Mouse (Mus musculus) liver, embryonic 11.5 days (tissue): ENCODE measurements at regions not wholly inside any gene's neighbourhood (a gene's known extent, or its start where the extent isn't known, plus 50 kb on each side); places are given as distances from the start of the nearest gene placed in this dataset.

Experiments used
- ATAC-seq: fragments of 200-750 bp; cut with Nextera tagmentation; replicated peaks from 2 replicates; pipeline ENCODE4 v1.8.0; 2017; ENCODE audit warnings: moderate number of reproducible peaks, mild to moderate bottlenecking, moderate TSS enrichment, moderate library complexity; ENCODE audit not compliant: low FRiP score
- DNase-seq: peaks from one replicate; pipeline ENCODE4 v3.0.0-alpha.2; 2017; ENCODE audit warnings: low spot score
- H3K27ac ChIP-seq: fragments of 300-500 bp; sonication (generic); 2 replicates; pipeline ENCODE4 v1.5.1; 2014; ENCODE audit warnings: mild to moderate bottlenecking, low read depth, low read length, control low read depth
- H3K27me3 ChIP-seq: fragments of 300-500 bp; sonication (generic); replicated peaks from 2 replicates; pipeline ENCODE4 v1.6.1; 2014; ENCODE audit warnings: low read length, mixed read lengths; ENCODE audit not compliant: control insufficient read depth, insufficient read depth
- H3K36me3 ChIP-seq: fragments of 300-500 bp; sonication (generic); 2 replicates; pipeline ENCODE4 v1.6.1; 2014; ENCODE audit warnings: mild to moderate bottlenecking, low read length, moderate library complexity, mixed read lengths; ENCODE audit not compliant: control insufficient read depth, insufficient read depth
- H3K4me1 ChIP-seq: fragments of 300-500 bp; sonication (generic); replicated peaks from 2 replicates; pipeline ENCODE4 v1.6.1; 2014; ENCODE audit warnings: low read length, mixed read lengths; ENCODE audit not compliant: control insufficient read depth, insufficient read depth
- H3K4me2 ChIP-seq: fragments of 300-500 bp; sonication (generic); 2 replicates; pipeline ENCODE4 v1.6.1; 2014; ENCODE audit warnings: mild to moderate bottlenecking, control low read depth, moderate library complexity
- H3K4me3 ChIP-seq: fragments of 300-500 bp; sonication (generic); 2 replicates; pipeline ENCODE4 v1.5.1; 2014; ENCODE audit warnings: low read depth, low read length, control low read depth
- H3K9ac ChIP-seq: fragments of 300-500 bp; sonication (generic); 2 replicates; pipeline ENCODE4 v1.6.1; 2014; ENCODE audit warnings: low read depth, low read length, control low read depth
- H3K9me3 ChIP-seq: fragments of 300-500 bp; sonication (generic); 2 replicates; pipeline ENCODE4 v1.6.1; 2016; ENCODE audit warnings: low read length, inconsistent platforms, mixed read lengths; ENCODE audit not compliant: control insufficient read depth
- WGBS: fragments of 180-500 bp; shearing (Covaris S2); extraction: QIAGEN DNeasy Blood & Tissue Kit; methylation state at CpG from one replicate; pipeline ENCODE4 v1.1.7; 2014; 5-methylcytosine and 5-hydroxymethylcytosine counted together

- Histone ChIP-seq H3K4me3 (no peak overlapping the region), H3K27me3 (no peaks in the 10 kb centered on the region), H3K9ac (no peak overlapping the region), H3K4me2 (no peak overlapping the region), H3K9me3 (no peaks in the 10 kb centered on the region), H3K27ac (no peak overlapping the region), H3K36me3 (no peaks in the 10 kb centered on the region), H3K4me1 (no peaks in the 10 kb centered on the region)
- DNase-seq (no peak), ATAC-seq (0 out of 2 replicates have a peak, but pooled peaks have one; percentile 36)
Measured at GRCm38 (mm10) chr11:24569655-24570054, 491.8 kb downstream of the Bcl11a start.

GRCm38 (mm10) chr11:24613529-24613928 lies 535.7 kb downstream of the Bcl11a start:
- Histone ChIP-seq H3K9ac (no peak overlapping the region), H3K4me2 (no peak overlapping the region), H3K27me3 (no peaks in the 10 kb centered on the region), H3K9me3 (no peaks in the 10 kb centered on the region), H3K4me3 (no peak overlapping the region), H3K4me1 (no peaks in the 10 kb centered on the region), H3K36me3 (no peaks in the 10 kb centered on the region), H3K27ac (no peak overlapping the region)
- no peak for DNase-seq
- no peak for ATAC-seq
- WGBS = 44% methylated on average over 5 of the region's 5 CpGs

GRCm38 (mm10) chr11:24615436-24615835 lies 537.6 kb downstream of the Bcl11a start:
- no peak for DNase-seq
- Histone ChIP-seq H3K36me3 (no peaks in the 10 kb centered on the region), H3K9ac (no peak overlapping the region), H3K27ac (no peak overlapping the region), H3K4me3 (no peak overlapping the region), H3K27me3 (no peaks in the 10 kb centered on the region), H3K4me1 (no peaks in the 10 kb centered on the region), H3K9me3 (no peaks in the 10 kb centered on the region), H3K4me2 (no peak overlapping the region)
- no peak for ATAC-seq
- WGBS = 68% methylated on average over 1 of the region's 1 CpGs

DNA sequence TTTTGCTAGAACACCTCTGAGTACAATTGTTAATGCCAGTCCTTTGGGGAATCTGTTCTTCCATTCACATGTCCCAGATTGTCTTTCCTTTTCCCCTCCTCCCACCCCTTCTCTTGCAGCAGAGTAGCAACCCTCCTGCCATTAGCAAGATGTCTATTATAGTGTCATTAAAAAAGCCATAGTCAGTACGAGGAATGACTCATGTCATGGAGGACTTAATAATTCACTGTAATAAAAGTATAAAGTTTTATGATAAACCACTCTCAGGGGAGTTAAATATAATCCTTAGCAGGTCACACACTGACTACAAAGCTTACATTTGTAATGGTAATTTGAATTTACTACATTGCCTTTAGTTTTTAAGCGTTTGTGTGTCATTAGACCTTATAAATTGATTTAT lies 540.7 kb downstream of the Bcl11a start:
- H3K4me1 ChIP-seq = no peaks in the 10 kb centered on the region

DNA sequence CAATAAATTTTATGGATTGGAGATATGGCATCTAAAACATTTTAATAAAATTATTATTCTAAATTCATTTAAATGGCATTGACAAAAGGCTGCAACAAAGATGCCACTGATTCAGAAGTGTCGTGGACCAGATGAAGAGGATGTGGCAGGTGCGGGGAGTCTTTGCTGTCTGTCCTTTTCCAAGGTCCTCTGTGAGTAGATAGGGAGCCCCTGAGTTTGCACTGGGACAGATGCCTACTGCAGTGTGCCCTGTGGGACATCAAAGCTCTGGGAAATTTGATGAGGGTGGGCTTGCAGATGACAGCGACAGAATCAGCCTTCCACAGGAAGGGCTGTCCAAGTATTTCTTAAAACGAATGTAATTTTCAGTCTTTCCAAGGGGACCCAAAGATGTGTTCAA lies 541.2 kb downstream of the Bcl11a start:
- H3K27ac ChIP-seq = no peak overlapping the region
- H3K4me2 ChIP-seq = no peak overlapping the region
- WGBS = 72% methylated on average over 4 of the region's 4 CpGs
- H3K36me3 ChIP-seq = no peaks in the 10 kb centered on the region
- ATAC-seq (no peak), DNase-seq (no peak)
- H3K4me3 ChIP-seq = no peak overlapping the region
- H3K9me3 ChIP-seq = no peaks in the 10 kb centered on the region
- no peaks in the 10 kb centered on the region for H3K27me3 ChIP-seq
- no peaks in the 10 kb centered on the region for H3K4me1 ChIP-seq
- H3K9ac ChIP-seq = no peak overlapping the region

More for the DNA sequence above, 540.7 kb downstream of the Bcl11a start:
- H3K9ac ChIP-seq = no peak overlapping the region
- H3K9me3 ChIP-seq = no peaks in the 10 kb centered on the region
- H3K4me2 ChIP-seq = no peak overlapping the region
- ATAC-seq (no peak), DNase-seq (no peak)
- no peaks in the 10 kb centered on the region for H3K36me3 ChIP-seq
- no peaks in the 10 kb centered on the region for H3K27me3 ChIP-seq
- WGBS = 77% methylated on average over 2 of the region's 2 CpGs
- no peak overlapping the region for H3K4me3 ChIP-seq
- H3K27ac ChIP-seq = no peak overlapping the region

- DNase-seq (no peak), ATAC-seq (no peak)
- H3K4me1 ChIP-seq = no peaks in the 10 kb centered on the region
- H3K4me3 ChIP-seq = no peak overlapping the region
- no peaks in the 10 kb centered on the region for H3K36me3 ChIP-seq
- 61% methylated on average over 5 of the region's 5 CpGs for WGBS
- no peak overlapping the region for H3K27ac ChIP-seq
- no peak overlapping the region for H3K4me2 ChIP-seq
- H3K9ac ChIP-seq = no peak overlapping the region
- H3K9me3 ChIP-seq = no peaks in the 10 kb centered on the region
- no peaks in the 10 kb centered on the region for H3K27me3 ChIP-seq
Measured at GRCm38 (mm10) chr11:24628619-24629018, 550.8 kb downstream of the Bcl11a start.

DNA sequence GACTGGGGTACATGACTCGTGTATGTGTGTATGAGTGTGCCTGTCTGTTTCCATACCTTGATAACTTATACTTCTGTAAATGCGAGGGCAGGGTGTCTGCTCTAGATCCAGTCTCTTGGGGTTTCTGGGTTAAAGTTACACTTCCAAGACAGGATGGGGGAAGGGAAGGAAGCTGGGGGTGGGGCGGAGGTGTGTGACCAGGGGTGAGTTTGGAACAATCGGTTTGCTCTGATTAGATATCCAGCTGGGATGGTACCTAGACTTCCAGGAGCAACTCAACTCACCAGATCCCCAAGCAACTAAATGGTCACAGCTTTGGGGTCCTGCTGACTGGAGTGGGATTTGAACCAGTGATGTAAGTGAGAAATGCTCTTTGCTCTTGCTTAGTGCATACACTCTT lies 551.6 kb downstream of the Bcl11a start:
- ATAC-seq = no peak
- Histone ChIP-seq H3K9ac (no peak overlapping the region), H3K36me3 (no peaks in the 10 kb centered on the region), H3K4me3 (no peak overlapping the region), H3K4me2 (no peak overlapping the region), H3K4me1 (no peaks in the 10 kb centered on the region), H3K27ac (no peak overlapping the region), H3K27me3 (no peaks in the 10 kb centered on the region), H3K9me3 (no peaks in the 10 kb centered on the region)
- WGBS = 39% methylated on average over 4 of the region's 4 CpGs
- DNase-seq = no peak

DNA sequence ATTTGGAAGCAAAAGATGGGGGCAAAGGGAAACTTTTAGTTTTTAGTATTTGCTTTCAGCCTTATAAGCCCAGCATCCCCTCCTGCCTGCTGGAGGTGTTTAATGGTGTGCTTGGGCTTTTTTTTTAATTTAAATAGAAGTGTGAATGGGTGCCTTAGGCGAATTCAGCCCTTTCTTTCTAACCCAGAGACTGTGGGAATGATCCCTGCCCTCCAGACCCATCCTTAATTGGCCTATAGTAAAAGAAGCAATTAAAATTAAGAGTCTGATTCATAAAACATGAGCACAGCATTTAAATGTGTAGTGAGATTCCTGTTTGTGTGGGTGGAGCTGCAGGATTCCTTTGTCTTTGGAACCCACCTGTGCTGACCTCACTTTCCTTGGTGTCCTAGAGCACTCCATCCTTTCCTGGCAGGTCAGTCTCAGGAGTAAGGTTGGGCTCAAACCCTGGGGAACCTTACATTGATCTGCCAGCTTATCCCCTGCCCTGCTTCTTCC lies 552.6 kb downstream of the Bcl11a start:
- no peaks in the 10 kb centered on the region for H3K27me3 ChIP-seq
- no peaks in the 10 kb centered on the region for H3K36me3 ChIP-seq
- DNase-seq (no peak), ATAC-seq (no peak)
- no peak overlapping the region for H3K9ac ChIP-seq
- no peak overlapping the region for H3K4me3 ChIP-seq
- no peak overlapping the region for H3K4me2 ChIP-seq
- H3K27ac ChIP-seq = no peak overlapping the region
- WGBS = 29% methylated on average over 1 of the region's 1 CpGs
- no peaks in the 10 kb centered on the region for H3K4me1 ChIP-seq
- no peaks in the 10 kb centered on the region for H3K9me3 ChIP-seq

DNA sequence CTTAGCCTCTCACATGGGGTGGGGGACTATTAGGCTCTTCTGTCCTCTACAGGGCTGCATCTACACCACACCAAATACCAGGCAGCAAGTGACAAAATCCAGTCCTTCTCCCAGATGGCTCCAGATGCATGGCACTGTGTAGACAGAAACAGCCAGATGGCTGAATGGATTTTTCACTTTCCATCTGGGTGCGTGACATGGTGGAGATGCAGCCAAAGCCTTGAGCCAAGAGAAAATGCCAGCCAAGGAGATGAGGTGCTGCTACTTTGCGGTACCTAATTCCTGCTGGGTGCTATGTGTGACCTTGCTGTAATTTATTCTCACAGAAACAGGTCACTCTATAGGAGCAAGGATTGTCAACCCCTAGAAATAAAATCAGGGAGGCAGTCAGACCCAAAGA lies 553.8 kb downstream of the Bcl11a start:
- H3K4me2 ChIP-seq = no peak overlapping the region
- no peak overlapping the region for H3K27ac ChIP-seq
- H3K4me3 ChIP-seq = no peak overlapping the region
- no peak for ATAC-seq
- 85% methylated on average over 2 of the region's 2 CpGs for WGBS
- H3K4me1 ChIP-seq = no peaks in the 10 kb centered on the region
- no peak for DNase-seq
- no peaks in the 10 kb centered on the region for H3K27me3 ChIP-seq
- no peak overlapping the region for H3K9ac ChIP-seq
- H3K36me3 ChIP-seq = no peaks in the 10 kb centered on the region
- H3K9me3 ChIP-seq = no peaks in the 10 kb centered on the region
